Mouse (Mus musculus): ENCODE measurements around the gene Osbpl5.

GRCm38 (mm10) chr7:143757027-143757390 is 224 bp upstream of the Osbpl5 start:
- TF ChIP-seq CTCF (IDR thresholded peaks at IDR 0.05) (peak; percentile 18; the same call in 1 of the 2 replicates), EP300 (IDR thresholded peaks at IDR 0.05) (no peak)

All from lung, postnatal 0 days (tissue).